Mouse (Mus musculus) 3T3-L1 (cell line): Measurements from ENCODE around the gene Lmtk2.

Experiments
- DNase-seq: peaks from one replicate; pipeline ENCODE4 v3.0.0-alpha.2; 2015; ENCODE audit warnings: low read depth, low spot score

Lmtk2 gene

GRCm38 (mm10) chr5:144106130-144106510, 5.9 kb downstream of the Lmtk2 start:
- no peak for DNase-seq

DNA sequence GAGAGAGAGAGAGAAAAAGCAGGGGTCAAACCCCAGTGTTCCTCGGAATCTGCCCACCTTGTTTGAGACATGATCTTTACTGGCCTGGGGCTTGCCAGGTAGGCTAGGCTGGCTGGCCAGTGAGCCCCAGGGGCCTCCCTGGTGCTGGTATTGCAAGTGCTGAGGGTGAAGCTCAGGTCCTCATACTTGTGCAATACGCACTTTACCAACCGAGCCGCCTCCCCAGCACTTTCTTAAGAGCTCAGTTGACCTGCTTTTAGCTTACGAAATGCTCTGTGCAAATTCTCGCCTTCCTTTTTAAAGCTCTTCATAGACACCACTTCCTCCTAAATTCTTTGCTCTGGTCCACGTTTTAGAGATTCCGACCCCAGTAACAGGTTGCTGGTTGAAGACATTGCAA, 9.0 kb downstream of the Lmtk2 start:
- DNase-seq: no peak

GRCm38 (mm10) chr5:144112574-144113438, 12.6 kb downstream of the Lmtk2 start:
- no peak for DNase-seq

- DNase-seq: no peak
Observed at GRCm38 (mm10) chr5:144114068-144114467, 13.8 kb downstream of the Lmtk2 start.

- no peak for DNase-seq
Observed at GRCm38 (mm10) chr5:144114970-144115627, 14.9 kb downstream of the Lmtk2 start.

- DNase-seq: no peak
Observed at GRCm38 (mm10) chr5:144115628-144115977, 15.4 kb downstream of the Lmtk2 start.

GRCm38 (mm10) chr5:144118271-144118670, 18.0 kb downstream of the Lmtk2 start:
- DNase-seq: no peak

GRCm38 (mm10) chr5:144119286-144119685, 19.1 kb downstream of the Lmtk2 start:
- no peak for DNase-seq

DNA sequence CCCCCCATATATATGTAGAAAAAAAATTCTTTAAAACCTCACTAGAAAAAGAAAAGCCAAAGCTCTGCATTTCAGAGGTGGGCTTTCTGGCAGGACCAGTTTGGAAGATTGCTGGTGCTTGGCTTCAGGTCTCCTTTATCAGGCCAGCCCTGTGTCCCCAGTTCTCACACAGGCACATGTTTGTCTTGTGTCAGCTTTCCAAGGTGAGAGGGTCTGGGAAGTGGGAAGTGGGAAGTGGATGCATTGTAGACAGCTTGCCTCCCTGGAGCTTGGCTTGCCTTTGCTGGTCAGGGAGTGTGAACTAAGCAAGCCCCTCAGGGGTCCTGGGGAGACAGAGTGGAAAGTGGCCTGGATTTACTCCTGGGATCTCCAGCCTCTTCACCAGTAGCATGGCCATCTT, 21.3 kb downstream of the Lmtk2 start:
- DNase-seq: no peak

GRCm38 (mm10) chr5:144125979-144126755, 25.9 kb downstream of the Lmtk2 start:
- DNase-seq: peak; percentile 77

DNA sequence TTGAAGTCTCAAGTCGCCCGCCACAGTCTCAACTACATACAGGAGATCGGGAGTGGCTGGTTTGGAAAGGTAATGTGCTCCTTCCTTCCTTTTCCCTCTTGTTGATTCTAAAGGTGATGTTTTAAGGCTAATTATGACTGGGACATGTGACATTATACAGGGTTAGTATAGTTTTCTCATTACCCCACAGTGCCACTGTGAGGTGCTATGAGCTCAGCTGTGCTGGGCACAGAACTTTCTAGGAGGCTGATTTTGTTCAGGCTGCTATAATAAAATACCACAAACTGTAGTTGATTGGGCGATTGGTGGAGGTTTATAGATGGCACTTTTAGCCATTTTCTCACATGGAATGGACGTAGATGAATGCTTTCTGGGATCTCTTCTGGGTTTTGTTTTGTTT, 43.3 kb downstream of the Lmtk2 start:
- DNase-seq: no peak

GRCm38 (mm10) chr5:144146898-144147297, 46.7 kb downstream of the Lmtk2 start:
- peak; percentile 20 for DNase-seq

- no peak for DNase-seq
Observed at GRCm38 (mm10) chr5:144149530-144149929, 49.3 kb downstream of the Lmtk2 start.

DNA sequence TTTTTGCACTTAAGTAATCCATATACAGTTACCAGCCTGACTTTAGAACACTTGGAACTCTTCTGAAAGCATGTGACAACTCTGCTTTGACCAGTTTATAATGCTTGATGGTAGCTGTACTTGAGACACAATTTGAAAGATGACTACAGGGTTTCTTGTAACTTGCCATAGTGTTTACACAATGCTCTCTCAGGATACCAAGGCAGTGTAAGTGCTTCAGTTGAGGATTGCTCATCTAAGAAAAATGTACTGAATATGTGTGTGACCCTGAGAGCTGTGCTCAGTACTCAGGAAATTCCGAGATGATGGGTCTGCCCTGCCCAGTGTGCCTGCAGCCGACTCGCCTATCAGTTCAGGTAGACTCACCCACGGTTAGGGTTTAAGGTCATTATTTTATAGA, 51.0 kb downstream of the Lmtk2 start:
- peak; percentile 68 for DNase-seq

DNA sequence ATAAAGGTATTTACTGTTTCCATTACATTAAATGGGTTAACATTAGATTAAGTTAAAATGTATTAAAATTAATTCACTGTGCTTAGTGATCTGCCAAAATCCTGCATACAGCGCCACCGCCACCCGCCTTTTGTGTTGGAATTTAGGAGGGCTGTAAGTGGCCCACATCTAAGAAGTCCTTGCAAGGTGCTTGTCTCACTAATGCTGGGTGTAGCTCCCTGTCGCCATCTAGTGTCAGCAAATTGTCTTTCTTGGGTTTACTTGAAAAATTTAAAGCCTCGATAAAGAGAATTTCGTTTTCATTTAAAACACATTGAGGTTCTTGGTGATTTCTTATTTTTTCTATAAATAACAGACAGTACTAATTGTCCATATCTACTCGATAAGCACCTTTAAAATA, 54.3 kb downstream of the Lmtk2 start:
- peak; percentile 86 for DNase-seq

- peak; percentile 66 for DNase-seq
Observed at GRCm38 (mm10) chr5:144158604-144159003, 58.4 kb downstream of the Lmtk2 start.

DNA sequence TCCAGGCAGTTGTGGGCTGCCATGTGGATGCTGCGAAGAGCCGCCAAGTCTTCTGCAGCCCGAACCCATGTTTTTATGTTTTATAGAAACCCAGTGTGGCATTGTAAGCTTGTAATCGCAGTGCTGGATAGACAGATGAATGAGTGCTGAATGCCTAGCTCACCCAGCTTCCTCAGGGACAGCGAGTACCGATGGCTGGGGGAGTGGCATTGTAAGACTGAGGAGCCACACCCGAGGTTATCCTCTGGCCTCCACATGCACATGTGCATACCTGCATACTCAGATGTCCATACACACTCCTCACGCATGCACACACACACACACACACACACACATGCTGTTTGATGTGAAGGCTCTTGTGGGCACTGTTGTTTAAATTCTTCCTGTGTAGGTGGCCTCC, 58.9 kb downstream of the Lmtk2 start:
- DNase-seq: no peak

DNA sequence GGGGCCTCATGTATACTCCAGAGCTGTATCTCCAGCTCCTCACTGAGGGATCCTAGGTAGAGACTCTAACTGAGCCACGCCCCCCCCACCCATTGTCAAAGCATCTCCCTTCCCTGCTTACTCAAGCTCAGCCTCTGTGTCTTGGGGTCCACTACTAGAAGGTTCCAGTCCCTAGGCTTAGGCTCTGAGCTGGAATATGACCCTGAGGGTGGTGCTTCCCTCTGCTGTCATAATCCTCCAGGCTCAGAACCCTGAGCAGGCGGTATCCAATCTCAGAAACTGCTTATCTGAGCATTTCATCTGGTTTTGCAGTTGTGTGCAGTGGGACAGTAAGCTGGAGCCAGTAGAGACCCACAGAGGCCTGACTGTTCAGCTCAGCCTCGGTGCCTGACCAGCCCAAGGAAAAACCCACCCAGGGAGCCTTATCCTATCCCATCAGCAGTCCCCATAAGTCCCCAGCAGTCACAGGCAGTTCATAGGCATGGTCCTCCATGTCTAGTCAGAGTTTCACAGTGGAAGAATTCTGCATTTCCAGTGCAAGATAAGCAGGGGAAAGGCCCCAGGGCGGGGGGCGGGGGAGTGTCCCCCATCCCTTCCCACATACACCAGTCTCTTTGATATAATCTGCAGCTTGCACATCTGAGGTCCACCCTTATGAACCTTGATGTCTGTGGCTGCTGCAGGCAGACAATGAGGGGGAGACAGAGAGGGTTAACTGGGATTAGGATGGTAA, 62.0 kb downstream of the Lmtk2 start:
- no peak for DNase-seq

GRCm38 (mm10) chr5:144162813-144163517, 62.7 kb downstream of the Lmtk2 start:
- no peak for DNase-seq

DNA sequence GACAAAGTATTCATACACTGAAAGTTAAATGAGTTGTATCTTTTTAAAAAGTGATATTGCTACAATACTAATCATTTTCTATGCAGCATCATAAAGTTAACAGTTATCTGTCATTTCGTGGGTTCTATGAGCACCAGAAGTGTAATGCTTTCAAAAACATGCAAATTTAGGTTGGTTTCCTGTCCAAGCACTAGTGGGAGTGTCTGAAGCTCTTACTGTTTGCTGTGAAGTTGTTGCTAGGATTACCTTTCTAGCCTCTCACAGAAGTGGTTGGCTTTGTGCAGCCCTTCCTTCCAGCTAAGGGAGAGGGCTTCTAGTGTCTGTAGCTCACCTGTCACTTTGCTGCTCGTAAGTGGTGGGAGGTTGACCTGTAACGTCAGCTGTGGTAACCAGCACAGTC, 65.5 kb downstream of the Lmtk2 start:
- DNase-seq: no peak
